Mouse (Mus musculus) testis, adult 2 months (tissue): ENCODE results near the gene Gria4.

ENCODE experiments used
- CTCF ChIP-seq: fragments of 200-500 bp; IDR thresholded peaks from 2 replicates; pipeline ENCODE4 v1.5.1; 2012; ENCODE audit warnings: low read depth, mild to moderate bottlenecking, inconsistent platforms, low read length, moderate library complexity; ENCODE audit not compliant: control insufficient read depth, insufficient read depth, insufficient replicate concordance
- POLR2A ChIP-seq: fragments of 200-500 bp; IDR thresholded peaks from 2 replicates; pipeline ENCODE4 v1.6.1; 2012; ENCODE audit warnings: low read depth, mild to moderate bottlenecking, inconsistent platforms, low read length, moderate library complexity; ENCODE audit not compliant: control insufficient read depth

DNA sequence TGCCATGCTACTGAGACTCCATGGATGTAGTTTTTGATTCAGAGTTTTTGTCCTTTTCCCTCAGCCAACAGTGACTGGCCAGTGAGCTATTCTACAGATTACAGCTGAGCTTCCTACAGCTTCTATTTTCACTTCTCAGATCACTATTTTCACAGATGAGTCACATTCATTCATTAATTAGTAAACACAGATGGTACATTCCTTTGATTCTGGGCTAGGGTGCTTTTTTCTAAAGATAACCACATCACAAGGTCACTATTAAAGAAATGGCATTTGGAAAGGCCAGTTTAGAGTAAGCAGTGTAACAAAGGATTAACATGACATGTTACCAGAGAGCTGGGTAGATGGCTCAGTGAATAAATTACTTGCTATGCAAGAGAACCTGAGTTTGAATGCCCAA lies 180.7 kb downstream of the Gria4 start:
- no peak for TF ChIP-seq CTCF
- no peak for TF ChIP-seq POLR2A
